Mouse (Mus musculus) heart, postnatal 10 days (tissue): ENCODE data around the gene Elmo3. TPM values are rescaled to one million over a fixed set of nuclear protein-coding genes. Genes with fewer than 3 reads are reported as not detected.

Source experiments
- DNase-seq, 2 experiments: peaks; one replicate each; pipeline ENCODE4 v3.0.0; 2021
- intact Hi-C: fragments of 180-260 bp; cut with DNase I; formaldehyde crosslinking; loops from one replicate; pipeline ENCODE4 v1.15.1; 2025
- total RNA-seq, 2 experiments: library from RNA; stranded (reverse); gene quantifications; 2 replicates each; pipeline ENCODE4 v1.2.3; 2021

The Elmo3 gene
- total RNA-seq, 2 experiments from 2014 or later: 1.1 to 1.5 TPM

- intact Hi-C loops: no loop called here
- peak in 1 of 2 experiments; percentile 10 for DNase-seq
Measured at GRCm38 (mm10) chr8:105295256-105295655, 10.1 kb upstream of the Elmo3 start.

DNA sequence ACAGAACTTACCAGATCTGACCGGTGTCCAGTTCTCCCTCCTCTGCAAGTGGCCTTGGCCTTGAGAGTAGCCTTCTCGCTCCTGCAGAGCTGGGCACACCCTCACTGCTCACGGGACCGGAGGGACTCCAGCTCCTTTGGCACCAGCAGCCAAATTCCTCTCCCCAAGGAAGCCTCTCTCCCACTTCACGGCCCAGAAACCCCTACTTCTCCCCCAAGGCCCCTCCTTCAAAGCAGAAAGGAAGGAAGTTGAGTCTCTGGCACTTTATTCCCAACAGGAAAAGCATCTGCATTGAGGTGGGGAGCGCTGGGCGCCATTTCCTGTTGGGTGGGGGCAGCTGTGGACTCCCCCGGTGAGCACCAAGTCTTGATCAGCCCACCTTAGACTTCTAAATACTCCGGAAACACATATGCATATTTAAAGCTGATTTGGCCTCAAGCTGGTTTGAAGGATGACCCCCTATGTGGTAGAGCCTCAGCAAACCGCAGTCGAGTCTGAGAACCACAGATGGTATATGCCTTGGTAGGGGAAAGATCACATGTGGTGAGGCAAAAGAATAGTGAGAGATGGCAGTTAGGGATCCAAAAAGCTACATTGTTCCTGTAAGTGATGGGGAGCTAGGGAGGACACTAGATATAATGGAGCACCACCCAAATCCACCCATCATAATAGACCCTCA, 9.4 kb upstream of the Elmo3 start, which contains the start of gene Exoc3l:
Exoc3l (minus strand) TSS at position 207 of the 679 bp plus-strand sequence.
- intact Hi-C loops: no loop called here
- peak in 1 of 2 experiments; percentile 43 for DNase-seq

DNA sequence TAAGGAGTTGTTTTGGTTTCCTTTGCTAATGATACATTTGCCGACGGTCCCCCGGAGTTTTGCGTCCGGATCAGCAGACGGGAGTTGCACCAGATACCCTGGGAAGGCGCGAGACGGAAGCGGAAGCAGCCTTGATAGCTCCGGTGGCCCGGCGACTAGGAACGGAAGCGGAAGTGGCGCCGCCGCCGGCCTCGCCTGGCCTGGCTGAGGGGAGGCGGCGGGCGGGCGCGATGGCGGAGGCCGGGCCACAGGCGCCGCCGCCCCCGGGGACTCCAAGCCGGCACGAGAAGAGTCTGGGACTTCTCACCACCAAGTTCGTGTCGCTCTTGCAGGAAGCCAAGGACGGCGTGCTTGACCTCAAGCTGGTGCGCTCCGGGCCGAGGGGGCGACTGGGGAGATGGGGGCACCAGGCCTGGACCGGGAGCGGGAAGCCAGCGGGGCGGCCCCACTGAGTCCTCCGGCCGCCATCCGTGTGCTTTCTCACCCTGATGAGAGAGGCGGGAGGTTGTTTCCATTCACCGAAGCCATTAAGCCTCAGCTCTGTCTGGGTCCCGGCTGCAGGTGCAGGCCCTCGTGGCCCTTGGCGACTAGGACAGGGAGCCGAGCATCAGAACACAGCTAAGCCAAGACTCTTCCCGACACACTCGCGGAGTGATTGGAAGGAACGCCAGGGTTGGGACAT, 7.7 kb upstream of the Elmo3 start, which contains the start of gene E2f4:
E2f4 (plus strand) TSS at position 153 of the 682 bp plus-strand sequence.
- intact Hi-C loops: loop anchor here (2.0 kb wide), 1 partner anchor 27 kb away; no protein-coding TSS in a partner anchor
- DNase-seq: peak; percentile 95 to 96

DNA sequence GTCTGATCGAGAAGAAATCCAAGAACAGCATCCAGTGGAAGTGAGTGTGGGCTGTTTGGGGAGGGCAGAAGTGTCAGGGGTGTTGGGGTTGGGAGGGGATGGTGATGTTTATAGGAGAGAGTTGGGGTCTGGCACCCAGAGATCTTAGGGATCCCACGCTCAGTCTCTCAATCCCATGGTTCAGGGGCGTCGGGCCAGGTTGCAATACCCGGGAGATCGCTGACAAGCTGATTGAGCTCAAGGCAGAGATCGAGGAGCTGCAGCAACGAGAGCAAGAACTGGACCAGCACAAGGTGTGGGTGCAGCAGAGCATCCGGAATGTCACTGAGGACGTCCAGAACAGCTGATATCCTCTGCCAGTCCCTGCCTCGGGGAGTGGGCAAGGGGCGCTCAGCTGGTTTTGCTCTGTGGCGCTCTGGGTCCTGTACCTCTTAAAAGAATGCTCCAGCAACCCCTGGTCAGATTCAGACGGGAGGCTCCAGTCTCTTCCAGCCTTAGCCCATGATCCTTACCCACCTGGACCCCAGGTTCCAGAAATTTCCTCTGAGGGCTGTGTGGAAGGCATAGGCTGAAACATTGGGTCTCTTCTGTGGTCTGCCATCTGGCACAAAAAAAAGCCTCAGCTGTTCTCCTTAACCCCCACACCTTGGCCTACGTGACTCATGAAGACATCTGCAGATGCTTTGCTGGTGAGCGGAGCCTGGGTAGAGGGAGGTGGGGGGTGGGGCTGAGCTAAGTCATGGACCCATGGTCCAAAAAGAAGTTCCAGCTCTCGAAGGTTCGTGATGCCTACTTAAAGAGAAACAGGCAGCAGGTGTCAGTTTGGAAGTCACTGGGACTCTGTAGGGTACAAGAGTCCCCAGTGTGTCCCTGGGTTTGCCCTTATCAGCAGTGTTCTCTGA, 6.8 kb upstream of the Elmo3 start:
- intact Hi-C loops: loop anchor here (2.0 kb wide), 1 partner anchor 26 kb away; no protein-coding TSS in a partner anchor
- peak in 1 of 2 experiments; percentile 12 for DNase-seq

DNA sequence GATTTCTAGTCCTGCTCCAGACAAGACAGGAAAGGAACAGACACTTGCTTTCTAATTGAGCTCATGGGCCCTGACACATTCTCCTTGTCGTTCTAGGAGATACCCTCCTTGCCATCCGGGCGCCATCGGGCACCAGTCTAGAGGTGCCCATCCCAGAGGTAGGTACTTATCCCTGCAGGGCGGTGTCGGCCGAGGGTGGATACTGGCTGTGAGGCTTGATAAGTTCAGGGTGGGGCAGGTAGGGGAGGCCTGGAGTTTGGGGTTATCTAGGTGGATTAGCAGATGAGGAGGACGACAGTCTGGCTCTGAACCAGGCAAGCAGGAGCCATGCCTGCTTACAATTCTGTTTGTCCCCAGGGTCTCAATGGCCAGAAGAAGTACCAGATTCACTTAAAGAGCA, 5.4 kb upstream of the Elmo3 start:
- DNase-seq: no peak
- intact Hi-C loops: loop anchor here (2.0 kb wide), 1 partner anchor 25 kb away; no protein-coding TSS in a partner anchor

GRCm38 (mm10) chr8:105303396-105303795, 2.0 kb upstream of the Elmo3 start:
- intact Hi-C loops: no loop called here
- DNase-seq: no peak

GRCm38 (mm10) chr8:105303874-105304273, 1.5 kb upstream of the Elmo3 start:
- DNase-seq: no peak
- intact Hi-C loops: no loop called here

DNA sequence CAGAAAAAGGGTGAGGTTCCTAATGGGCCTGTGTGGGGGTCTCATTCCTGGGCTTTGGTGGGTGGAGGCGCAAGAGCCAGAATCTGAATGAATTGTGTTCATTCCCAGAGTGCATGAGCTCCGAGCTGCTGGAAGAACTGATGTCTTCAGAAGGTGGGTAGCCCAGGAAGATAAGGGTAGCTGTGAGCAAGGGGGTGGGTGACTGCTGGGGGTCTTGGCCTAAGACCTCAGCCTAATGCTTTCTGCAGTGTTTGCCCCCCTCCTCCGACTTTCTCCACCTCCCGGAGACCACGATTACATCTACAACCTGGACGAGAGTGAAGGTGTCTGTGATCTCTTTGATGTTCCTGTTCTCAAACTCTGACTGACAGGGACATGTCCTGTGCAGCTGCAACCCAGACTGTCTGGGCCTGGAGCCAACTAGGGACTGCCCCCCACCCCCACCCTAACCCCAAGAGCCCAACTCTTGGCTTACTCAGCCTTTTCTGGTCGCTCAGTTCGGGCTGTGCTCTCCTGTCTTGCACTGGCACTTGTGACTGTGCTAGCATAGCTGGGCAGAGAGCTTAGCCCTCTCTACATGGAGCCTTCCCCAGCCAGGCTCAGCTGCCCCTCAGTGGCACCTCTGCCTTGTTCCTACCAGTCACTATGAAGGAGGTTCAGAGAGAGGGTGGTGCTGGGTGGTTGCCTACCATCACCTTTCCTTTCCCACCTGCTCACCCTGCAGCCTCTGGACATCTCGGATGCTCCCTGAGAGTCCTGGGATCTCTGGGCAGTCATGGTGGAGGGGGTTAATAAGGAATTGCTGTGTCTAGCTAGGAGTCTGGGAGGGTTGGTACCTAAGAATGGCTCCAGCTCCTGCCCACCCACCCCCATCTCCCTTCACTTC, 833 bp upstream of the Elmo3 start:
- DNase-seq: no peak
- intact Hi-C loops: no loop called here

DNA sequence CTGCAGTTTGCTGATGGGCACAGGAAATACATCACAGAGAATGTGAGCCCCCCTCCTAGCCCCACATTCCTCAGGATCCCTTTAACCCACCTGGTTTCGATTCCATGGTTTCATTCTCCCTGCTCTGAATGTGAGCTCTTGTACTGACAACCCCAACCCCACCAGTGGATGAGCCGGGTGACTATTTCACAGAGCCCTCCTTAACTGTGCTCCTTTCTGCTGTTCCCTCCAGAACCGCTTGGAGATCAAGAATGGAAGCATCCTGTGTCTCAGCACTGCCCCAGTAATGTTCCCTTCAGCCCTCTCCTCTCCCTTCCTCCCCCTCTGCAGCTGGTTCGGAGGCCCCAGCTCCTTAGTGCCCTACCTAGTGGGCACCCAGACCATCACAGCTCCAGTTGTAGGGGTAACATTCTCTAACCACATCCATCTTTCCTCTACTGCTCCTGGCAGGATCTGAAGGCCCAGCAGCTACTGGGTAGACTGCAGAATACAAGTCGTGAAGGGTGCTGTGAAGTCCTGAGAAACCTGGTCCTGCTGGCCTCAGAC, 818 bp downstream of the Elmo3 start:
- DNase-seq: no peak
- intact Hi-C loops: no loop called here

DNA sequence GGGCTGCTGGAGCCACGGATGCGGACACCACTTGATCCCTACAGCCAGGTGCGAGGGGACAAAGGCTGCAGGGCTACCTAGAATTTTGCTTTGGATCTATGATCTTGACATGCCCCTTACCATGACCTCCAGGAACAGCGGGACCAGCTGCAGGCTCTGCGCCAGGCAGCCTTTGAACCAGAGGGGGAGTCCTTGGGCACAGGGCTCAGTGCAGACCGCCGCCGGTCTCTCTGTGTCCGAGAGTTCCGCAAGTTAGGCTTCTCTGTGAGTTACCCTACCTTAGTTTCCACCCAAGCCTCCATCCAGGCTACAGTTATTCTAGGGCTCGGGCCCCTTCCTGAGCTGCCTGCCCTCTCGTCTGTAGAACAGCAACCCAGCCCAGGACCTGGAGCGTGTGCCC, 2.3 kb downstream of the Elmo3 start:
- no peak for DNase-seq
- intact Hi-C loops: no loop called here

DNA sequence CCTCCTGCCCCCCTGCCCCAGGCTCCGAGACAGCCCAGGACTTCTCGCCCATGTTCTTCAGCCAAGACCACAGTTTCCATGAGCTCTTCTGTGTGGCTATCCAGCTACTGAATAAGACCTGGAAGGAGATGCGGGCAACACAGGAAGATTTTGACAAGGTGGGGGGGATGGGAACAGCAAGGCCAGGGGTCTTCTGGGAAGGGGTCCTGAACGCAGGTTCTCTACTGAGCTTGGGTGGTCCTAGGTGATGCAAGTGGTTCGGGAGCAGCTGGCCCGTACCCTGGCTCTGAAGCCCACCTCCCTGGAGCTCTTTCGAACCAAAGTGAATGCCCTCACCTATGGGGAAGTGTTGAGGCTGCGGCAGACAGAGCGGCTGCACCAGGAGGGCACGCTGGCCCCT, 3.0 kb downstream of the Elmo3 start:
- intact Hi-C loops: no loop called here
- DNase-seq: no peak

DNA sequence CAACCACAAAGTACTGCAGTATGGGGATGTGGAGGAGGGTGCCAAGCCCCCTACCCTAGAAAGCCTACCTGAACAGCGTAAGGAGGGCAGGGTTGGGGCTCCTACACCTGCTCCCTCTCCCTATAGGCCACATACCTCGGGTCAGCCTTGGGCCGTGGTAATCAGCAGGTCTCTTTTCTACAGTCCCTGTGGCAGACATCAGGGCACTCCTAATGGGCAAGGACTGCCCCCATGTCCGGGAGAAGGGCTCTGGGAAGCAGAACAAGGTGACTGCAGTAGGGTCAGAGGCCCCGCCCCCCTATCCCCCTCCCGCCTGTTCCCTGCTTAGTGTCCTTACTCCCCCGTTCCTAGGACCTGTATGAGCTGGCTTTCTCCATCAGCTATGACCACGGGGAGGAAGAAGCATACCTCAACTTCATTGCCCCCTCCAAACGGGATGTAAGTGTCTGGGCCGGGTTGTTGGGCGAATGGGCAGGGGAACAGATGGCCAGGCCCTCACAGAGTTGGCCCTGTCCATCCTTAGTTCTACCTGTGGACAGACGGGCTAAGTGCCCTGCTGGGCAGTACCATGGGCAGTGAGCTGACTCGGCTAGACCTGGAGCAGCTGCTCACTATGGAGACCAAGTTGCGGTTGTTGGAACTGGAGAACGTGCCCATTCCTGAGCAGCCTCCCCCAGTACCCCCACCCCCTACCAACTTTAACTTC, 3.9 kb downstream of the Elmo3 start:
- intact Hi-C loops: no loop called here
- no peak for DNase-seq

GRCm38 (mm10) chr8:105310118-105310517, 4.7 kb downstream of the Elmo3 start:
- DNase-seq: no peak
- intact Hi-C loops: no loop called here

- intact Hi-C loops: no loop called here
- DNase-seq: no peak
Measured at GRCm38 (mm10) chr8:105311718-105312117, 6.3 kb downstream of the Elmo3 start.

GRCm38 (mm10) chr8:105312891-105313481, 7.6 kb downstream of the Elmo3 start:
- peak; percentile 51 to 54 for DNase-seq
- intact Hi-C loops: no loop called here

DNA sequence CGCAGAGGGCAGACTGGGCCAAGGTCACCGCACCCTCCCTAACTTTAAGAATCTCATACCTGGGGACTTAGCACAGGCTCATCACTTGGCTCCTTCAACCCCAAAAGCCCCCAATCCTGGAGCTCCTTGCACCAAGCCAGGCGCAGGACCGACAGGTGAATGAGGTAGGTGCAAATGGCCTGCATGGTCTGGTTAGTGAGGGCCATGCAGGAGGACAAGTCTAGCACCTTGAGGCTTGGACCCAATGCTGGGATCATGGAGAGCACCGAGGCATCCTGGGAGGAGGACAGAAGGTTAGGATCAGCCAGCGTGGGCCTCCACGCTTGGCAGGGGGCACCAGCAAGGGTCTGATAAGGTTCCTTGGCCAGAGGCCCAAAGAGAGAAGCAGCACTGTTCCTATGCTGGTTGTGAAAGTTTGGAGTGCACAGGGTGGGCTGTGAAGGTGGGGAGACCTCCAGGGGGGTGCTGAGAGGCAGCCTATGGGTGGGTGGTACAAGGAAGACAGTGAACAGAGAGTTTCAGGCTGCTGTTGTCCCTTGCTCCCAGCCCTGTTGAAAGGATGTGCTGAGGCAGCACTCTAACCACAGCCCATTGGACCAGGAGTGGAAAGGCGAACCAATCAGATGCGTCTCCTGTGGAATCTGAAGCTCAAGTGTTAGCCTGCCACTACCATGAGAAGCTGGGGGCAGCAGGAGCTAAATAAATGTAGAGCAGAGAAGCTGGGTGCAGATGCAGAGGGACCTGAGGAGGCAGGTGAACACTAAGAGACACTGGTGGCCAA, 8.4 kb downstream of the Elmo3 start:
- no peak for DNase-seq
- intact Hi-C loops: no loop called here

DNA sequence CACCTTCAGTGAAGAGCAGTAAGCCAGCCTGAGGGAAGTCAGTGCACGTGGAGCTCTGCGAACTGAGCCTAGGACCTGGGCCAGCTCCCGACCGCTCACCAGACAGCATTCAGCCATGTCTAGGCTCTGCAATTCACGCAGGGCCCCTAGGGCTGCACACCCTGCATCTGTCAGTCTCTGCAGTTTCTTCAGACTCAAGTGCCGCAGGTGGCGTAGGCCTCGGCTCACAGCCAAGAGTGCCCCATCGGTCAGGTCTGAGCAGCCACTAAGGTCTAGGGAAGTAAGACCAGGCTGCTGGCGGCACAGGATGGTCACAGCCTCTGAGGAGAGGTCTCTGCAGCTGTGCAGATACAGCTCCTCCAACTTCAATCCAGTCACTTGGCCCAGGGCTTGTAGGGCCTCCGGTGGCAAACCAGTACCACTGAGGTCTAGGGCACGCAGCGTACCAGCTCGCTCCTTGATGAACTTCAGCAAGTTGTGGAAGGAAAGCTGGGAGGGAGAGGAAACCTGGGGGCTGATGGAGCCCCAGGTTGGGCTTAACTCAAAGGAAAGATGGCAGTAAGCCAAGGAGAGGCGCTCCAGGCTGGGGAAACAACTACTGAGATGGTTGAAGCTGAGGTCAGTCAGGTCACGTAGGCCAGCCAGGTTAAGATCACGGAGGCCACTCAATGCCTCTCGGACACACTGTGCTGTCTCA, 9.8 kb downstream of the Elmo3 start:
- intact Hi-C loops: no loop called here
- DNase-seq: no peak
